Mouse (Mus musculus) heart, adult 2 months (tissue): Measurements from ENCODE around the gene Thg1l. TPM values are rescaled to one million over a fixed set of nuclear protein-coding genes. Genes with fewer than 3 reads are reported as not detected.
A peak's percentile ranks its signal among the peaks of the same experiment; 100 is the strongest.

Source experiments
- DNase-seq, 2 experiments: peaks; one replicate each; pipeline ENCODE4 v3.0.0; 2021
- H3K27ac ChIP-seq: fragments of 200-600 bp; 2 replicates; pipeline ENCODE4 v1.8.1; 2022
- H3K27me3 ChIP-seq: fragments of 200-500 bp; 2 replicates; pipeline ENCODE4 v1.6.1; 2012; ENCODE audit warnings: mild to moderate bottlenecking, low read length, inconsistent platforms, mixed read lengths; ENCODE audit not compliant: control insufficient read depth, insufficient read depth
- H3K36me3 ChIP-seq: fragments of 200-500 bp; 2 replicates; pipeline ENCODE4 v1.6.1; 2012; ENCODE audit warnings: low read length, inconsistent platforms; ENCODE audit not compliant: control insufficient read depth, insufficient read depth
- H3K4me1 ChIP-seq: fragments of 200-500 bp; 2 replicates; pipeline ENCODE4 v1.6.1; 2011; ENCODE audit warnings: low read length; ENCODE audit not compliant: control insufficient read depth, insufficient read depth
- H3K4me3 ChIP-seq: fragments of 200-600 bp; 2 replicates; pipeline ENCODE4 v1.8.1; 2022
- H3K79me2 ChIP-seq: fragments of 200-500 bp; replicated peaks from 2 replicates; pipeline ENCODE4 v1.6.1; 2012; ENCODE audit warnings: mild to moderate bottlenecking, inconsistent platforms, low read length, moderate library complexity, mixed read lengths; ENCODE audit not compliant: control insufficient read depth, insufficient read depth
- H3K9ac ChIP-seq: fragments of 200-500 bp; 2 replicates; pipeline ENCODE4 v1.6.1; 2012; ENCODE audit warnings: low read depth, mild to moderate bottlenecking, control low read depth, inconsistent platforms, low read length, mixed read lengths
- CTCF ChIP-seq: fragments of 200-600 bp; IDR thresholded peaks from 2 replicates; pipeline ENCODE4 v1.8.1; 2022; ENCODE audit warnings: antibody characterized with exemption, mild to moderate bottlenecking, moderate library complexity
- EP300 ChIP-seq: fragments of 200-500 bp; IDR thresholded peaks from 2 replicates; pipeline ENCODE4 v1.6.1; 2011; ENCODE audit warnings: low read depth, low read length, control low read depth; ENCODE audit not compliant: insufficient read depth
- POLR2A ChIP-seq: fragments of 200-500 bp; IDR thresholded peaks from 2 replicates; pipeline ENCODE4 v1.6.1; 2011; ENCODE audit warnings: mild to moderate bottlenecking, low read depth, low read length, control low read depth; ENCODE audit not compliant: insufficient read depth
- WGBS: fragments of 180-500 bp; shearing (Covaris S2); methylation state at CpG from one replicate; pipeline ENCODE4 v1.1.7; 2018; 5-methylcytosine and 5-hydroxymethylcytosine counted together
- intact Hi-C: fragments of 180-260 bp; cut with DNase I; formaldehyde crosslinking; loops from one replicate; pipeline ENCODE4 v1.15.1; 2025
- polyA plus RNA-seq: library from polyadenylated mRNA; depleted of rRNA; stranded (reverse); fragments of >200 nt; gene quantifications from 2 replicates; pipeline ENCODE4 v1.2.3, GENCODE M21; 2012
- total RNA-seq, 2 experiments: library from RNA; stranded (reverse); gene quantifications; 2 replicates each; pipeline ENCODE4 v1.2.3; 2021

Thg1l gene
- total and polyA plus RNA-seq, 3 experiments: 5.7 to 6.0 (median 5.9) TPM

DNA sequence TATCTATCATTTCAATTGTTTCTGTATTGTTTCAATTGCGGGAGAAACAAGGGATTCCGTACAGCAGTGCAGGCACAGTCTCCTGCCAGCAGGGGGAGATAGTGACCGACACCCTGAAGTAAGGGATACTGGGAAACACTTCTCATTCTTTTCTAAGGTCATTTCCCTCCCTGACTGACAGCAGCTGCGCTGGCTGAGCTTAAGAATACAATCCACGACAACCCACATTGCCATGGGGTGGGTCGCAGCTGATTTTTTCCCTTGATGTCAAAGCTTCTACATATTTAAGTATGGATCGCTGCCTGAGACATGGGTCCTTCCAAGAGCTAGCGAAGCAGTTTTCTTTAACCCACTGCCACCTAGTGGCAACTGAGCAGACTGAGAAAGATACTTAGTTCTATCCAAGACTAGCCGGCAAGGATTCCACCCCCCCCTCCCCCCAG is 28.6 kb downstream of the Thg1l start:
- WGBS: under 1% methylated on average over 9 of the region's 9 CpGs
- H3K27ac ChIP-seq: peak overlapping the region; percentile 62; the same call in 1 of the 2 replicates
- peak overlapping the region; percentile 63 for H3K4me3 ChIP-seq
- H3K36me3 ChIP-seq: no peaks in the 10 kb centered on the region
- intact Hi-C loops: no loop called here
- H3K79me2 ChIP-seq: no peaks in the 10 kb centered on the region
- no peaks in the 10 kb centered on the region for H3K27me3 ChIP-seq
- 0 out of 2 replicates have a peak, but pooled peaks cover 1% of the 10 kb centered on the region for H3K4me1 ChIP-seq
- H3K9ac ChIP-seq: peak overlapping the region; percentile 70
- peak; percentile 80 to 81 for DNase-seq
- TF ChIP-seq CTCF (peak; percentile 83), POLR2A (no peak), EP300 (peak; percentile 65; the same call in 1 of the 2 replicates)

DNA sequence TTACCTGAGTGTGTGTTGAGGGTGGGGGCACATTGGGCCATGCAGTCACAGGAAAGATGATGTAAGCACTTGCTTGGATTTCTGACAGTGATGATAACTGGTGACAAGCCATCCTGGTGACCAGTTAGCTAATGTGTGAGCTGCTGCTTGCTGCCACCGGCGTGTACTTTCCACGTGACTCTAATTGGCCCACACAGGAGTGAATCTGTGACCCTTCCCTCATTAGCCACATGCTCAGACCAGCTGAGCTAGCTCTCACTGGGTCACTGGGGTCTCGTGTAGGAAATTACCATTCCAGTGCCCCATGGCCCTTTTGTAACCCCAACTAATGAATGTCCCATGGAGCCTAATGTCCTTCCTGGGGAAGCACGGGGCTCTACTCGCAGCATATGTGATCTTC is 29.9 kb downstream of the Thg1l start:
- 0 out of 2 replicates have a peak, but pooled peaks cover 1% of the 10 kb centered on the region for H3K4me1 ChIP-seq
- intact Hi-C loops: no loop called here
- no peak overlapping the region for H3K4me3 ChIP-seq
- TF ChIP-seq CTCF: no peak
- TF ChIP-seq POLR2A: no peak
- TF ChIP-seq EP300: no peak
- no peak for DNase-seq
- no peak overlapping the region for H3K27ac ChIP-seq
- H3K79me2 ChIP-seq: no peaks in the 10 kb centered on the region
- no peak overlapping the region for H3K9ac ChIP-seq
- 79% methylated on average over 6 of the region's 6 CpGs for WGBS
- H3K36me3 ChIP-seq: no peaks in the 10 kb centered on the region
- no peaks in the 10 kb centered on the region for H3K27me3 ChIP-seq

DNA sequence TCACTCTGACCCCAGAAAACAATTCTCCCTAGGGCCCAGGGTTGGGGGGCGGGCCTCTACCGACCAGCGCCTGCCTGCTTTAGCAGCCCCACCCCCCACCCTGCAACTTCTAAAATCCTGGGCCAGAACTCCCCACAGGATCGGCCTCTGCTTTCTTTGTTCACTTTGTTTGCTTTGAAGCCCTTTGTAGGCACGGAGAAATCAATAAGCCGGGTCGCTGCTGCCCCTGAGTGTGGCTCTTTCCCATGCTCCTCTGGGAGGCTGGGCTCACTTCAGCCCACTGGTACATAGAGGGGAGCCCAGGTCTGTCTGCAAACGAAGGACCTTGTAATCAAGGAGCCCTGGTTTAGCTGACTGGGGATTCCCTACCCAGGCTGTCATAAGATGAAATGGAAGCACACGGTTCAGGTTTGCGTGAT is 33.8 kb downstream of the Thg1l start:
- TF ChIP-seq EP300: no peak
- TF ChIP-seq POLR2A: no peak
- no peak for TF ChIP-seq CTCF
- H3K79me2 ChIP-seq: no peaks in the 10 kb centered on the region

DNA sequence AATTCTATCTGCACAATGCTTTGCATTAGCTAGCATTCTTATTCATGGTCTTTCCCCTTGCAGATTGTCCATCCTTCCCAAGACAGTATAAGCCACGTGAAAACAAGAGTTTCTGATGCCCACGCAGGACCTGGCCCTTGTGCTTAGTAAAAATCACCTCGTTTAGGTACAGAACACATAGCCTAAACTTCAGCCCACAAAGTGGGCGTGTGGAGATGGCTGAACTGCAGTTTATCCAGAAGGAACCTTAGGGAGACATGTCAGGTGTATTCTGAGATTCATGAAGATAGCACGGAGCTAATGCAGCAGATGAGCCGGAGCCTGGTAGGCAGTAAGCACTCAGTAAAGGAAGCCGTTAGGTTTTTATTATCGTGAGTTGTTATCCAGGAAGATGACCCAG is 34.3 kb downstream of the Thg1l start:
- no peak for DNase-seq
- TF ChIP-seq EP300 (no peak), POLR2A (no peak), CTCF (no peak)
- intact Hi-C loops: no loop called here
- Histone ChIP-seq H3K4me3 (no peak overlapping the region), H3K4me1 (no peaks in the 10 kb centered on the region), H3K79me2 (no peaks in the 10 kb centered on the region), H3K9ac (no peak overlapping the region), H3K27me3 (no peaks in the 10 kb centered on the region), H3K36me3 (no peaks in the 10 kb centered on the region), H3K27ac (no peak overlapping the region)
- 66% methylated on average over 8 of the region's 8 CpGs for WGBS

More for the DNA sequence above, 33.8 kb downstream of the Thg1l start:
- WGBS: 30% methylated on average over 10 of the region's 10 CpGs
- Histone ChIP-seq H3K9ac (no peak overlapping the region), H3K27me3 (no peaks in the 10 kb centered on the region), H3K4me1 (0 out of 2 replicates have a peak, but pooled peaks cover 1% of the 10 kb centered on the region), H3K36me3 (no peaks in the 10 kb centered on the region), H3K27ac (no peak overlapping the region), H3K4me3 (no peak overlapping the region)
- DNase-seq: no peak
- intact Hi-C loops: no loop called here

DNA sequence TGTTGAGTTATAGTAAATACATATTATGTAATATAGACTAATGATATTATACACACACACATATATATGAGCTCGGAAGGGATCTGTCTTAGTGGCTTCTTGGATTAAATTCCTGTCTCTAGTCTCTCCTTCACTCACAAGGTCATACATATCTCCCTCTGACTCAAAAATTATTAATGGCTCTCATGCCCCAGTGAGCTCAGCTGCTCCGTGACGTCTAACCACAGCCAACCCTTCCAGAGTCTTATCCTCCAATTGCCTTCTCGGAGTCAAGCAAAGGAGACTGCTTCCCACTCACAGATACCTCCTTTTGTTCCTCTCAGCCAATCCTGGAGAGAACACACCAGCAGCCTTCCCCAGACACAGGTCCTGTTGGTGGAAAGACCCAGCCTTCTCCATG is 36.5 kb downstream of the Thg1l start:
- Histone ChIP-seq H3K36me3 (no peaks in the 10 kb centered on the region), H3K79me2 (no peaks in the 10 kb centered on the region), H3K4me3 (no peak overlapping the region), H3K27me3 (no peaks in the 10 kb centered on the region), H3K4me1 (no peaks in the 10 kb centered on the region), H3K9ac (no peak overlapping the region), H3K27ac (no peak overlapping the region)
- WGBS: 59% methylated on average over 4 of the region's 4 CpGs
- no peak for TF ChIP-seq POLR2A
- no peak for TF ChIP-seq CTCF
- TF ChIP-seq EP300: no peak
- intact Hi-C loops: no loop called here
- DNase-seq: no peak

DNA sequence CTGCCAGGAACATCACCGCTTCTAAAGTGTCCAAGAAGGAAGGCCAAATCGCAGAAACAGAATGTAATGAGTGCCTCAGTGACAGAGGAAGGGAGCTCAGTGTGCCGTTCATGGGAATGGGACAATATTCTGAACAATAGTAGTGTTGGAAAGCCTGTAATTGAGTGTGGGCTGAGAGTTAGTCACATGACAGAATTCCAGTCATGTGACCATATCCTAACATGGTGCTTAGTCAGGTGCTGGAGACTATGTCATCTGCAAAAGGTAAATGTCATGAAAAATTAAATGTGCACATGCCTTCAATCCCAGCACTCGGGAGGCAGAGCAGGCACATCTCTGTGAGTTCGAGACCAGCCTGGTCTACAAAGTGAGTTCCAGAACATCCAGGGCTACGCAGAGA is 37.3 kb downstream of the Thg1l start:
- no peak for DNase-seq
- 92% methylated on average over 6 of the region's 6 CpGs for WGBS
- Histone ChIP-seq H3K27ac (no peak overlapping the region), H3K4me3 (no peak overlapping the region), H3K4me1 (no peaks in the 10 kb centered on the region), H3K79me2 (no peaks in the 10 kb centered on the region), H3K27me3 (no peaks in the 10 kb centered on the region), H3K9ac (no peak overlapping the region), H3K36me3 (no peaks in the 10 kb centered on the region)
- no peak for TF ChIP-seq EP300
- no peak for TF ChIP-seq POLR2A
- no peak for TF ChIP-seq CTCF
- intact Hi-C loops: no loop called here

DNA sequence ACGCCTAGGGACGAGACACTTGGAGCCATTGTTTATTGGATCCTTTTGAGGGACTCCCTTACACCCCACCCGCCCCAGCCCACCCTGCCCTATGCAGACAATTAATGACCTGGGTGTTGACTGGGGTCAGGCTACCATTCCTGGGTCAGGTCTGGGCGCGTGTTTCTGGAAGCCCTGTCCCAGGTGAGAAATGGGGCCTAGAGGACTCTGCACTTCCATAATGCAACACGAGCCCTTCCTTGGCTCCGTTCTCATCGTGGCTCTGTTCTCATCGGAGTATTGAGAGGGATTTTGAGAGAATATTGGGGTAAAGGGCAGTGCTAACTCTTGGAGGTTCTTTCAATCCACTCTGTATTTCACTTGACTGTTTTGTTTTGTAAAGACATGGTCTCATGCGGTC is 39.1 kb downstream of the Thg1l start:
- no peak for TF ChIP-seq EP300
- no peak for TF ChIP-seq CTCF
- TF ChIP-seq POLR2A: no peak
- Histone ChIP-seq H3K27ac (no peak overlapping the region), H3K36me3 (no peaks in the 10 kb centered on the region), H3K79me2 (no peaks in the 10 kb centered on the region), H3K27me3 (no peaks in the 10 kb centered on the region), H3K4me1 (no peaks in the 10 kb centered on the region), H3K9ac (no peak overlapping the region), H3K4me3 (no peak overlapping the region)
- 85% methylated on average over 10 of the region's 10 CpGs for WGBS
- intact Hi-C loops: no loop called here
- no peak for DNase-seq
